13 mouse cellular contexts compared by ENCODE assay signal in the genomic region with DNA sequence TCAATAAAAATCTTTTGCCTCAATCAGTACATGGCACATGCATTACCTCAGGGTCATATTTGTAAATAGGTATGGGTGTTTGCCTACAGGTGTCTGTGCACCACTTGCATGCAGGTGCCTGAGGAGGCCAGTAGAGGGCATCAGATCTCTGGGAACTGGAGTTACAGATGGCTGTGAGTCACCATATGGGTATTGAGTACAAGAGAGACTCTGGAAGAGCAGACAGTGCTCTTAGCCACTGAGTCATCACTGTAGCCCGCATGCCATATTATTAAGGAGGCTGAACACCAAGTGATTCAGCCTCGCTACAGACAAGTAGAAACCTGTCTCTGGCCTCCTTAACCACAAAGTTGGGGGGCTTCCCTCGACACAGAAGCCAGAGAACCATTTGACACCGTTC. TPM values are rescaled to one million over a fixed set of nuclear protein-coding genes. Genes with fewer than 3 reads are reported as not detected.
DNase-seq lines count a peak whose midpoint lies in the region; ATAC-seq and TF ChIP-seq lines count a peak whose summit lies in the region.
"Had no signal": no experiment of that assay in that cellular context is flagged by ENCODE, and none has a peak within 500 bp of the region (broad histone marks: within the 10 kb centered on the region; RNA-seq: fewer than 3 reads in every experiment).

No protein-coding gene starts in this region.

- TF ChIP-seq CTCF in Patski (IDR thresholded peaks at IDR 0.05), result peak; percentile 98
- peak; percentile 26; the same call in 1 of the 2 replicates for TF ChIP-seq CTCF in small intestine, adult 2 months (IDR thresholded peaks at IDR 0.05; ENCODE audit: extremely low read depth, insufficient read length, insufficient replicate concordance, low read depth, low read length)

- CTCF ChIA-PET in Patski (lab: Charles Lee), result interaction anchor here (1.3 kb wide), 1 partner anchor 24 kb away, joined by 3 read pairs; no protein-coding TSS in a partner anchor

- H3K4me3 ChIP-seq in midbrain, embryonic 11.5 days (ENCODE audit: low read depth, low read length), result no peak overlapping the region
- no peak overlapping the region for H3K4me3 ChIP-seq in midbrain, embryonic 15.5 days
- H3K4me3 ChIP-seq in small intestine, adult 2 months (ENCODE audit: low read depth, low read length), result no peak overlapping the region
- no peak overlapping the region for H3K4me3 ChIP-seq in hindbrain, embryonic 10.5 days
- H3K4me3 ChIP-seq: hindbrain, embryonic 15.5 days; limb, embryonic 12.5 days; midbrain, embryonic 12.5 days had no signal

- no peaks in the 10 kb centered on the region for H3K36me3 ChIP-seq in midbrain, embryonic 11.5 days (ENCODE audit: control insufficient read depth, insufficient read depth, low read length)
- no peaks in the 10 kb centered on the region for H3K36me3 ChIP-seq in midbrain, embryonic 15.5 days (replicated peaks)
- no peaks in the 10 kb centered on the region for H3K36me3 ChIP-seq in small intestine, adult 2 months (ENCODE audit: control insufficient read depth, insufficient read depth, low read length)
- no peaks in the 10 kb centered on the region for H3K36me3 ChIP-seq in hindbrain, embryonic 10.5 days
- H3K36me3 ChIP-seq: hindbrain, embryonic 15.5 days; limb, embryonic 12.5 days; midbrain, embryonic 12.5 days had no signal

- no peaks in the 10 kb centered on the region for H3K9me3 ChIP-seq in midbrain, embryonic 11.5 days (ENCODE audit: control insufficient read depth, low read length)
- no peaks in the 10 kb centered on the region for H3K9me3 ChIP-seq in midbrain, embryonic 15.5 days
- no peaks in the 10 kb centered on the region for H3K9me3 ChIP-seq in hindbrain, embryonic 10.5 days
- H3K9me3 ChIP-seq: hindbrain, embryonic 15.5 days; limb, embryonic 12.5 days; midbrain, embryonic 12.5 days had no signal

- H3K27ac ChIP-seq in midbrain, embryonic 11.5 days (ENCODE audit: low read depth, low read length), result no peak overlapping the region
- H3K27ac ChIP-seq in midbrain, embryonic 15.5 days, result no peak overlapping the region
- no peak overlapping the region for H3K27ac ChIP-seq in small intestine, adult 2 months (ENCODE audit: insufficient read depth, low read depth, low read length)
- no peak overlapping the region for H3K27ac ChIP-seq in hindbrain, embryonic 10.5 days
- H3K27ac ChIP-seq: hindbrain, embryonic 15.5 days; limb, embryonic 12.5 days; midbrain, embryonic 12.5 days had no signal

- in situ Hi-C loops in Patski (cut with MboI; ENCODE audit: low pct_unique_long_range_greater_than_20kb), result no loop called here

- no peak for TF ChIP-seq POLR2A in small intestine, adult 2 months (IDR thresholded peaks at IDR 0.05; ENCODE audit: low read depth, low read length)

- no peaks in the 10 kb centered on the region for H3K4me1 ChIP-seq in midbrain, embryonic 11.5 days (ENCODE audit: control insufficient read depth, insufficient read depth, low read length)
- no peaks in the 10 kb centered on the region for H3K4me1 ChIP-seq in midbrain, embryonic 15.5 days
- H3K4me1 ChIP-seq in small intestine, adult 2 months (ENCODE audit: control insufficient read depth, insufficient read depth, insufficient read length, low read length), result peaks cover 6% of the 10 kb centered on the region; the same call in 1 of the 2 replicates
- H3K4me1 ChIP-seq in hindbrain, embryonic 10.5 days (replicated peaks), result no peaks in the 10 kb centered on the region
- H3K4me1 ChIP-seq: hindbrain, embryonic 15.5 days; limb, embryonic 12.5 days; midbrain, embryonic 12.5 days had no signal

- POLR2A ChIA-PET in Patski (lab: Charles Lee), result interaction anchor here (0.9 kb wide), 1 partner anchor 240 kb away, joined by 3 read pairs; no protein-coding TSS in a partner anchor

- no peaks in the 10 kb centered on the region for H3K27me3 ChIP-seq in midbrain, embryonic 11.5 days (ENCODE audit: control insufficient read depth, insufficient read depth, low read length)
- H3K27me3 ChIP-seq in midbrain, embryonic 15.5 days (replicated peaks), result no peaks in the 10 kb centered on the region
- no peaks in the 10 kb centered on the region for H3K27me3 ChIP-seq in Patski
- no peaks in the 10 kb centered on the region for H3K27me3 ChIP-seq in small intestine, adult 2 months (ENCODE audit: control insufficient read depth, insufficient read depth, low read length)
- H3K27me3 ChIP-seq in hindbrain, embryonic 10.5 days (ENCODE audit: insufficient read depth, poor library complexity, severe bottlenecking), result no peaks in the 10 kb centered on the region
- H3K27me3 ChIP-seq: hindbrain, embryonic 15.5 days; limb, embryonic 12.5 days; midbrain, embryonic 12.5 days had no signal

- ATAC-seq in frontal cortex, adult (ENCODE audit: low TSS enrichment), result peak; percentile 67
- ATAC-seq in midbrain, embryonic 11.5 days (ENCODE audit: low FRiP score), result no peak
- no peak for ATAC-seq in midbrain, embryonic 15.5 days (replicated peaks)
- ATAC-seq in Patski, result peak; percentile 93

- DNase-seq in frontal cortex, postnatal 14 days (ENCODE audit: low spot score in 2 of 2), result no peak
- peak; percentile 57 for DNase-seq in midbrain, embryonic 11.5 days (ENCODE audit: low spot score, missing footprints)
- DNase-seq in Patski (ENCODE audit: low read depth, low spot score), result peak; percentile 81
- DNase-seq in gastrocnemius, postnatal 14 days, result no peak
- DNase-seq in hindbrain, embryonic 10.5 days (ENCODE audit: low spot score), result no peak
- DNase-seq: cerebellum, adult 11-12 months; retina, postnatal 1 day had no signal

- WGBS in midbrain, embryonic 11.5 days, result 95% methylated on average over 4 of the region's 4 CpGs
- 90% methylated on average over 4 of the region's 4 CpGs for WGBS in midbrain, embryonic 15.5 days
- 80% methylated on average over 4 of the region's 4 CpGs for WGBS in small intestine, adult 2 months
- 91% methylated on average over 4 of the region's 4 CpGs for WGBS in hindbrain, embryonic 10.5 days

- no peak overlapping the region for H3K4me2 ChIP-seq in midbrain, embryonic 11.5 days
- H3K4me2 ChIP-seq in midbrain, embryonic 15.5 days, result no peak overlapping the region
- H3K4me2 ChIP-seq: hindbrain, embryonic 15.5 days; limb, embryonic 12.5 days; midbrain, embryonic 12.5 days had no signal

- no peak overlapping the region for H3K9ac ChIP-seq in midbrain, embryonic 11.5 days (ENCODE audit: low read length)
- no peak overlapping the region for H3K9ac ChIP-seq in midbrain, embryonic 15.5 days
- H3K9ac ChIP-seq: hindbrain, embryonic 15.5 days; limb, embryonic 12.5 days; midbrain, embryonic 12.5 days had no signal

- intact Hi-C loops in gastrocnemius, postnatal 14 days (cut with DNase I; ENCODE audit: low total_unique reads), result no loop called here

RNA-seq across cellular contexts. Expression of a gene that starts 26.4 kb away (rescaled TPM):
- polyA plus RNA-seq in midbrain, embryonic 11.5 days (2014; fragmentation: Nextera tagmentation; extraction: Ambion mirVana), result 27.6 and 29.4 TPM in 2 replicates
- 67.6 and 68.6 TPM in 2 replicates for polyA plus RNA-seq in midbrain, embryonic 15.5 days (2015; fragmentation: Nextera tagmentation; extraction: Ambion mirVana)
- 70.8 TPM for polyA plus RNA-seq in Patski (2021)
- polyA plus RNA-seq in small intestine, adult 2 months (2012; rRNA removed), result 28.5 and 29.1 TPM in 2 replicates
- total RNA-seq in gastrocnemius, postnatal 14 days (2021), result 10 to 100 TPM; 37.7 to 39.0 TPM
- 28.0 and 31.4 TPM in 2 replicates for polyA plus RNA-seq in hindbrain, embryonic 10.5 days (2016; fragmentation: Nextera tagmentation; extraction: Ambion mirVana)

Comparison
In these comparisons a context has a peak if more than half of its experiments do, and no peak if none do; other contexts are left out.
1. ATAC-seq: peak in frontal cortex, adult (single experiment) and Patski (single experiment); none in midbrain, embryonic 11.5 days (single experiment) and midbrain, embryonic 15.5 days (single experiment).
2. DNase-seq: peak in midbrain, embryonic 11.5 days (single experiment) and Patski (single experiment); none in frontal cortex, postnatal 14 days (0 of 2), gastrocnemius, postnatal 14 days (single experiment) and hindbrain, embryonic 10.5 days (single experiment).